Mouse (Mus musculus) CH12.LX (cell line): Measurements from ENCODE around the gene Gm29666.

Experiments used
- CHD2 ChIP-seq: IDR thresholded peaks from 2 replicates; pipeline ENCODE4 v1.6.1; 2011; ENCODE audit warnings: low read length, improper control_type of control experiment
- CTCF ChIP-seq, 2 experiments: IDR thresholded peaks in 1 of 2; conservative IDR thresholded peaks in 1 of 2; 2 replicates each; pipeline ENCODE4 v1.5.1; 2011 to 2012; ENCODE audit warnings: low read depth in 2 of 2, low read length in 2 of 2, improper control_type of control experiment in 1 of 2, inconsistent platforms in 1 of 2, mild to moderate bottlenecking in 1 of 2, moderate library complexity in 1 of 2
- MAFK ChIP-seq: IDR thresholded peaks from 2 replicates; pipeline ENCODE4 v1.6.1; 2011; ENCODE audit warnings: low read length, improper control_type of control experiment; ENCODE audit not compliant: insufficient replicate concordance

DNA sequence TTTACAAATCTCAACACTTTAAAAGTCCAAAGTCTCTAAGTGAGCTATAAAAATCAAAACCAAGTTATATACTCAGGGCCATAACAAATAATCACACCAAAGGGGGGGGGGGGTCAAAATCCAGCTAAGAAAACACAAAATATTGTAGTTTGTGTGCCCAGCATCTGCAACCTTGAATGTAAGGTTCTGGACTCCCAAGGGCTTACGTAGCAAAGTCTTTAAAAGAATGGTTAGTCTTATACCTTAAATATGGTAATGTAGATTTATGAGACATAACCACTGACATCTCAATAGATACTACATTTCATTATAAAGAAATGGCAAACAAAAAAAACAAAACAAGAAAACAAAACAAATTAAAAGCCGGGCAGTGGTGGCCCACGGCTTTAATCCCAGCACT is at the start of gene Gm29666:
- no peak for TF ChIP-seq CHD2
- no peak for TF ChIP-seq CTCF (conservative IDR thresholded peaks at IDR 0.05 in 1 of 2, IDR thresholded peaks at IDR 0.05 in 1 of 2; ENCODE audit: low read depth in 2 of 2, low read length in 2 of 2)
- no peak for TF ChIP-seq MAFK
